Mouse (Mus musculus) C2C12 (cell line): ENCODE data around the gene Atg2b.

Source experiments
- CEBPB ChIP-seq: IDR thresholded peaks from one replicate; pipeline ENCODE4 v1.6.1; 2011; ENCODE audit warnings: low read depth, mild to moderate bottlenecking, control low read depth, moderate library complexity
- CTCF ChIP-seq: IDR thresholded peaks from one replicate; pipeline ENCODE4 v1.5.1; 2011; ENCODE audit not compliant: control insufficient read depth, insufficient read depth, insufficient read length
- FOSL1 ChIP-seq: IDR thresholded peaks from one replicate; pipeline ENCODE4 v1.8.0; 2011; ENCODE audit warnings: mild to moderate bottlenecking, low read length; ENCODE audit not compliant: poor library complexity, insufficient read depth, severe bottlenecking
- MAX ChIP-seq: IDR thresholded peaks from one replicate; pipeline ENCODE4 v1.6.1; 2011; ENCODE audit warnings: mild to moderate bottlenecking, control low read depth
- MYOG ChIP-seq: IDR thresholded peaks from one replicate; pipeline ENCODE4 v1.6.1; 2011; ENCODE audit not compliant: control insufficient read depth, insufficient read length; ENCODE audit errors: extremely low read depth
- USF1 ChIP-seq: IDR thresholded peaks from one replicate; pipeline ENCODE4 v1.6.1; 2011; ENCODE audit warnings: low read depth, mild to moderate bottlenecking, control low read depth, moderate library complexity

- TF ChIP-seq CTCF (no peak), USF1 (no peak), MYOG (no peak), CEBPB (no peak), MAX (no peak), FOSL1 (no peak)
These were observed 50.5 kb downstream of the Atg2b start for GRCm38 (mm10) chr12:105634374-105635067.
